Mouse (Mus musculus) testis, postnatal 10 days (tissue): ENCODE data around the gene Lmnb2.

Experiments
- DNase-seq: peaks from one replicate; pipeline ENCODE4 v3.0.0; 2021; ENCODE audit warnings: low spot score

Lmnb2 gene

DNA sequence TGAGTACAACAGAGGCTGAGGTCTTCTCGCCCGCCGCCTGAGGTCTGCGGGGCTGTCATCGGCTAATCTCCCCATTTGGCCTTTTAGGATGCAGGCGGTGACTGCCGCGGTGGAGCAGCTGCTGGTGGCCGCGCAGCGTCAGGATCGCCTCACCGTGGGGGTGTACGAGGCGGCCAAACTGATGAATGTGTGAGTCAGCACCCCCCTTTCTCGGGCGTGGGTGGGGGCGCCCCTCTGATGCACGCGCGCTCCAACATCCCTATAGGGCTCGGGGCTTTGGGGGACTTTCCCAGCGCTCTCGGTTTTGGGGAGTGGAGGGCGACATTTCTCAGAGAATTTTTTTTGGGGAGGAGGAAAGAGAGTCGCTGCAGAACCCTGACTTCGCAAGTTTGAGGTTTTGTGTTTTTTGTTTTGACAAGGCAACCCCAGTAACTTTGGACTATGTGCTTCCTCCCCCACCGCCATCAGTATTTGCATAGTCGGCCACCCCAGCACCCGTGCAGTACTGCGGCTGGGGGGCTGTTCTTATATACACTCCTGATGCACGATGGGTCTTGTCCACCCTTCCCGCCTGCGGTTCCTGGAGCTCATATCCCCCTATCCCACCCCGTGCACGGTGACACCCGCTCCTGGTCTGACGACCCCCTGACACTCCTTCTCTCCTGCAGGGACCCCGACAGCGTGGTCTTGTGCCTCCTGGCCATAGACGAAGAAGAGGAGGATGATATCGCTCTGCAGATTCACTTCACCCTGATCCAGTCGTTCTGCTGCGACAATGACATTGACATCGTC, 12.5 kb upstream of the Lmnb2 start:
- peak; percentile 68 for DNase-seq

- peak; percentile 99 for DNase-seq
These were observed 11.5 kb upstream of the Lmnb2 start, which contains the start of gene Gadd45b for GRCm38 (mm10) chr10:80929299-80930226. TSS of gene Gadd45b (plus strand) at chr10:80930073.

GRCm38 (mm10) chr10:80928586-80929298, 10.7 kb upstream of the Lmnb2 start:
- DNase-seq = peak; percentile 94

GRCm38 (mm10) chr10:80925472-80925871, 7.4 kb upstream of the Lmnb2 start:
- DNase-seq = no peak

GRCm38 (mm10) chr10:80921923-80922322, 3.9 kb upstream of the Lmnb2 start:
- DNase-seq = no peak

DNA sequence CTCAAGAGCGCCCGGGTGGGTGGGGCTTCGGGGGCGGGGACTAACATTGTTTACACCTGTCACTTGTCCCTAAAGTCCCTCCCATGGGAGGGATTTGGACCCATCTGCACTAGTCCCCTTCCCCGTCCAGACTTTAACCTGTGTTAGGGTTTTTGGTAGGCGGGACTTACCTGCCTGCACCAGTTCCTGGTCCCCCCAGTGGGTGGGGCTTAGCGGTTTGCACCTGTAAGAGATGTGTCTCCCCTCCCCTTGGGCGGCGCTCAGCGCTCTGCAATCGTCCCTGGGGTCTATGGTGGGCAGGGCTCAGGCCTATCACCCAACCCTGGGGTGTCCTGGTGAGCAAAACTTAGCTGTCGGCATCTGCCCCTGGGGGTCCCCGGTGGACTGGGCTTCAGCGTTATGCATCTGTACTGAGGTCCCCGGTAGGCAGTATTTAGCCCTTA, 688 bp downstream of the Lmnb2 start:
- DNase-seq = no peak

DNA sequence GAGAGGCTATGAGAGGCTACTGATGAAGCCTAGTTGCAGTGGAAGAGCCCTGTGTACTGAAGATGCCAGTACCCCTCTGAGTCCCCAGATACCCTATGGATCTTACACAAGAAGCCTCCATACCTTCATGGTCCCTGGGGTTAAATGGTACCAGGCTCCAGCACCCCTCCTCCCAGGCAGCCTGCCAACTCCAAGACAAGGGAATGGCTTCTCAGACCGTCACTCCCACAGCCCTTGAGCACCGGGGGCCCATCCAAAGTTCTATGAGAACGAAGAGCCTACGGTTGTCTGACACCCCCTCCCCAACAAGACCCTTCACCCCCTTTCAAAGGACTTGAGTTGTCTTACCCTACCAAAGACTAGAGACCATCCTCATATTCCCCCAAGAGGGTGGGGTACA, 2.3 kb downstream of the Lmnb2 start:
- DNase-seq = no peak

- no peak for DNase-seq
These were observed 2.8 kb downstream of the Lmnb2 start for GRCm38 (mm10) chr10:80915260-80915659.

- no peak for DNase-seq
These were observed 3.8 kb downstream of the Lmnb2 start for GRCm38 (mm10) chr10:80914253-80914656.

GRCm38 (mm10) chr10:80913364-80914011, 4.6 kb downstream of the Lmnb2 start:
- DNase-seq = no peak

DNA sequence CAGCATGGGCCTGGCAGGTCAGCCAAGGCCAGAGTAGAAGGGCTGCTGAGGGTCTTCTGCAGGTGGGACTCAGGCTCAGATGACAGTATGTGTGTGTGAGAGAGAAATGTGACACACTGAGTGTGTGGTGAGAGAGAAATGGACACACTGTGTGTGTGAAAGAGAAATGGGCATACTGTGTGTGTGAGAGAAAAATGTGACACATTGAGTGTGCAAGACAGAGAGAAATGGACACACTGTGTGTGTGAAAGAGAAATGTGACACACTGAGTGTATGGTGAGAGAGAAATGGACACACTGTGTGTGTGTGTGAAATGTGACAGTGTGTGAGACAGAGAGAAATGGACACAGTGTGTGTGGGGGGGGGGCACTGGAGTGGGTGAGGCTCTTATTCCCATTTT, 6.2 kb downstream of the Lmnb2 start:
- DNase-seq = no peak

DNA sequence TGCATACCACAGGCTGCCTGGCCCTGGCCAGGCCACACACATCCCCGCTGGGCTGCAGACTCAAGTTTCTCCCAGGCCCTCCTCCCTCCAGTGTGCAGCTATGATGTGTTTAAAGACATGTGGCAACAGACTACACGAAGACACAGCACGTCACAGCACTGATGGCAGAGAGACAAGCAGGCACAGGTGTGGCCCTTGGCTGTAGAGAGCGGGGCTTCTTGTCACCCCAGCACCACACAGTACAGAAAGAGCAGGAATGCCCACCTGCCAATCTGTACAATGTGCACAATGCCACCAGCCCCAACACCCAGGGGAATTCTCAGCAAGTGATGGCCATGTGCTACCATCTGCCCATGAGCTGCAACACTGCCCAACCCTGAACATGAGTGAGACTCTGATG, 6.7 kb downstream of the Lmnb2 start:
- DNase-seq = no peak

GRCm38 (mm10) chr10:80909375-80910162, 8.5 kb downstream of the Lmnb2 start:
- DNase-seq = no peak

- DNase-seq = no peak
These were observed 13.3 kb downstream of the Lmnb2 start for GRCm38 (mm10) chr10:80904709-80905108.

- DNase-seq = no peak
These were observed 13.9 kb downstream of the Lmnb2 start for GRCm38 (mm10) chr10:80904004-80904693.

GRCm38 (mm10) chr10:80903282-80903681, 14.8 kb downstream of the Lmnb2 start:
- DNase-seq = no peak

DNA sequence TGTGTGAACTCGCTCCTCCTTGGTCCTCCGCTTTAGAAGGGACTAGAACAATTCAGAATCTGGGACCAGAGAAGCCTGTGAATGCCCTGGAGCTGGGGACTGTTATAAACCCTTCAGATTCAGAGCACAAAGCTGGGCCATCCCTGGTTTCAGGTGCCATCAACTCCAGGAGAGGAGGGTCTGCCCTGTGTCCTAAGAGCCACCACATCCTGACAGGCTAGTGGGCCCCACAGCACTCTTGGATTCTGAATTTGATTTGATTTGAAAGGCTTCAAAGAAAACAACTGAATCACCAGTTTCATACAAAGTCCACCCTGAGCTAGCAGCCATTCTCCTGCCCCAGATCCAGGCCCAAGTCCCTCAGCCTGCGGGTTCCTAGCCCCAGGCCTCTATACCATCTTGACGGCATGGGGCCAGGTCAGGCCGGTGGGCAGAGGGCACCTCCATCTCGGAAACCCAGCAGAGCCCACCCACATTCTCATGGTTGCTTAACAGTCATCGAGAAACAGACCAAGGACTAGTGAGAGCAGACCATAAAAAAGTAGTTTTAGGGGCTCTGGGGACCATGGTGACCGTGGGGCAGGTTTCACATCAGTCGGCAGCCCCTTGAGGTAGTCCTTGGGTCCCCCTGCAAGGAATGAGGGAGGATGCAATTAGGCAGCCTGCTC, 15.6 kb downstream of the Lmnb2 start:
- no peak for DNase-seq

- no peak for DNase-seq
These were observed 16.4 kb downstream of the Lmnb2 start for GRCm38 (mm10) chr10:80901409-80902272.
